Mouse (Mus musculus): ENCODE results near the gene Nppa.

The Nppa gene

DNA sequence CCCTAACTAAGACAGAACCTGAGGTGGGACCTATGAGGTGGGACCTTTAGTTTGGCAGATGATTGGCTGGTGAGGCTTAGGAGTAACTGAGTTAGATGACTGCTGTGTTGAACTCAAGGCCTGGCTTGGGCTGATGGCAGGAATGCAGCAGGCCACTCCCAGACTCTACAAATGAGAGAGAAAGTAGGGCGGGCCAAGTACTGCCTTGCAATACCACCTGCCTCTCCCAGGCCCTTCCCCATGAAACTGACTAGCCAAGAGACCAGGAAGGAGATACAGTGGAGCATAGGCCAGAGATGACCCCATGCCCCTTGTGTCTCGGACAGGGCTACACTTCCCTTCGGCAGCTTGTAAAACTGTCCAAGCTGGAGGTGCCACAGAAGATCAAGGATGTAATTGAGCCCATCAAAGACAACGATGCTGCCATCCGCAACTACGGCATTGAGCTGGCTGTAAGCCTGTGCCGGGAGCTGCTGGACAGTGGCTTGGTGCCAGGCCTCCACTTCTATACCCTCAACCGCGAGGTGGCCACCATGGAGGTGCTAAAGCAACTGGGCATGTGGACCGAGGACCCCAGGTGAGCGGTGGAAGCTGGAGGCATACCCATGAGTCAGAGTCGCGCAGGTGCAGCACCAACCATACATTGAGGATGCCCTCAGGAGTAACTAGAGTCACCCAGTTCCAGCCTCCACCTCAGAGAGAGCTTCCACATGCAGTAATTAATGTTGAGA lies 50.7 kb downstream of the Nppa start:
- DNase-seq (ENCODE audit: low spot score), result no peak
